Mouse (Mus musculus): Measurements from ENCODE around the gene Adh6a. TPM values are rescaled to one million over a fixed set of nuclear protein-coding genes. Genes with fewer than 3 reads are reported as not detected.

The Adh6a gene
- polyA plus RNA-seq, 1 experiment: not detected

- TF ChIP-seq GATA1 (IDR thresholded peaks at IDR 0.05; ENCODE audit: low read length): no peak
Measured at GRCm38 (mm10) chr3:138305486-138306289, 7.4 kb upstream of the Adh6a start.

- no peak for TF ChIP-seq GATA1 (IDR thresholded peaks at IDR 0.05; ENCODE audit: low read length)
Measured at GRCm38 (mm10) chr3:138306290-138306683, 6.8 kb upstream of the Adh6a start.

DNA sequence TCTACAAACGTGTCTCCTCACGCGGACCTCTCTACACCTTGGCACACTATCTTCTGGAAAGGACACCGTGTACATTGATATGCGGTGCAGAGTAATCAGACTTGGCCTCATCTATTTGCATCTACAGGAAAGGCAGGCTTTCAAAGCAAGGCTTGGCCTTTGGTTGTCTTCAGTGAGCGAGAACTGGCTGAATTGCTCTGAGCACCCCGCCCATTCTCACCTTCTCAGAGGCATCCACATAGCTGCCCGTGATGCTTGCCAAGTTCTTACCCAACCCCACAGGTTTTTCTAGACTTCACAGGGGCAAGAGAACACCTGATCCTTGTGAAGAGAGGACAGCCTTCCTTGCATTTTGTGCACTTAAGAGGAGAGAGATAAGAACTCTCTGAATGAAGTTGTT is 3.2 kb upstream of the Adh6a start:
- TF ChIP-seq GATA1 (IDR thresholded peaks at IDR 0.05; ENCODE audit: low read length): no peak

GRCm38 (mm10) chr3:138311015-138311414 is 2.1 kb upstream of the Adh6a start:
- no peak for TF ChIP-seq GATA1 (IDR thresholded peaks at IDR 0.05; ENCODE audit: low read length)

DNA sequence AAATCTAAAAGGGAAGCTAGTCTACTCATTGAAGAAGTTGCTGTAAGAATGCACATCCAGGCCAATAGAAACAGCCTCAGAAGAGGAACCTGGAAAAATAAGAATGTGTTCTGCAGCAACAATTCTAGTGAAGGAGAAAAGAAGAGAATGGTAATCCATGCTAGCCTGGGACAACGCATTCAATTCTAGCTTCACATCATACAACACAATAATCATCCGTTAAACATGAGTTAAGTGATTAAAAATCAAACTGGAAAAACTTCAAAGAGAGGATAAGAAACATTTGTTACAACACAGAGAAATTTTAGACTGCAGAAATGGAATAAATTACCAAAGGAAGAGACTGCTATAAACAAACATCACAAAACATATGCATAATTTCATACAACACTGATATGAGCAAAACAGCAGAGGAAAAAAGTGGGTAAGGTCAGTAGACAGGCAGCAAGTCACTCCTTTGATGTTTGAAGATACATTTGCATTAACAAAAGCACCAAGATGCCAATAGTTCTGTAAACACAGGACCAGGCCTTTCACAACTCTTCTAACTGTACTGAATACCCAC is 3.9 kb downstream of the Adh6a start:
- no peak for TF ChIP-seq GATA1 (IDR thresholded peaks at IDR 0.05; ENCODE audit: low read length)

DNA sequence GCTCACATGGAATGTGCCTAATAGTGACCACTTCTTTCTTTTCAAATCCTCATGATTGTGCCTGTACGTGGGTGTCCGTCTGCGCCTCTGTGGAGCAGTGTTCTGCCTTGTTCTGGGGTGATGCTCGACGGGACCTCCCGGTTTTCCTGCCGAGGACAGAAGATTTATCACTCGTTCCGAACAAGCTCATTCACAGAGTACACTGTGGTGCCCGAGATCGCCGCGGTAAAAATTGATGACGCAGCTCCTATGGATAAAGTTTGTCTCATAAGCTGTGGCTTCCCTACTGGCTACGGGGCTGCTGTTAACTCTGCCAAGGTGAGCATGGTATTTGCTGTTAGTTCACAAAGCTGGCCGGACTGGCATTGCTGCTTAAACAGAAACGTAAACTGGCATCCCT is 11.9 kb downstream of the Adh6a start:
- TF ChIP-seq GATA1 (IDR thresholded peaks at IDR 0.05; ENCODE audit: low read length): no peak

- no peak for TF ChIP-seq GATA1 (IDR thresholded peaks at IDR 0.05; ENCODE audit: low read length)
Measured at GRCm38 (mm10) chr3:138325466-138325865, 12.4 kb downstream of the Adh6a start.

DNA sequence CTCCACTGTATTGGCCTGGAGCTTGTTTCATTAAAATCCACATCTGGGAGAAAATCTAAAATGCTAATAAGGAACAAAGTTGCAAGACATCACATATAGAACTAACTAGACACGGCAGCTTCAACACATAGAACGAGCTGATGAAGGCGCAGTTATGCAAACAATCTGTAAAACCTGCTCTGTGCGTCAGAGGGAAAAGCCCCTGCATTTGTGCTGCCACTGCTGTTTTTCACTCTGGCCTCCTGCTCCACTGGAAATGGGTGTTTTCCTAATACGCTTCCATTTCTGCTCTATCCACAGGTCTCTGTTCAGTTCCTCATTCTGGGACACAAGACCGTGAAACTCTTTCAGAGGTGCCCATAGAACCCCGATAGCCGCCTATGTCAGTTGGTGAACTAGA is 20.8 kb downstream of the Adh6a start:
- no peak for TF ChIP-seq GATA1 (IDR thresholded peaks at IDR 0.05; ENCODE audit: low read length)

DNA sequence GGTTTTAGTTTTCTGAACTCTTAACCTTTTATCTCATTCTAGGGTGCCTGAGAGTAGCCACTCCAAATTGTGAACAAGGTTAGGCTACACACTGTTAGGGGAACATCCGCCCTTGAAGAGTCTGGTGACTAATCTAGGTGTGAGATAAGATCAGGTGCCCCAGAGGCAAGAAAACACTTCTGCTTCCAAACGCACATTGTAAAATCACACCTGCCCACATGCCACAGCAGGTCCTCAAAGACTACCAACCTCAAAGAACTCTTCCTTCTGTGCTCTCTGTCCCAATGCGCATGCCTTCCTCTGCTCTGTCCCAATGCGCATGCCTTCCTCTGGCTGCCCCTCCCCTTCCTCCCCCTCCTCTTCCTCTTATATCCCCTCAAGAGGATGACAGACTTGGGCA is 21.2 kb downstream of the Adh6a start:
- no peak for TF ChIP-seq GATA1 (IDR thresholded peaks at IDR 0.05; ENCODE audit: low read length)

- no peak for TF ChIP-seq GATA1 (IDR thresholded peaks at IDR 0.05; ENCODE audit: low read length)
Measured at GRCm38 (mm10) chr3:138335566-138335965, 22.5 kb downstream of the Adh6a start.

DNA sequence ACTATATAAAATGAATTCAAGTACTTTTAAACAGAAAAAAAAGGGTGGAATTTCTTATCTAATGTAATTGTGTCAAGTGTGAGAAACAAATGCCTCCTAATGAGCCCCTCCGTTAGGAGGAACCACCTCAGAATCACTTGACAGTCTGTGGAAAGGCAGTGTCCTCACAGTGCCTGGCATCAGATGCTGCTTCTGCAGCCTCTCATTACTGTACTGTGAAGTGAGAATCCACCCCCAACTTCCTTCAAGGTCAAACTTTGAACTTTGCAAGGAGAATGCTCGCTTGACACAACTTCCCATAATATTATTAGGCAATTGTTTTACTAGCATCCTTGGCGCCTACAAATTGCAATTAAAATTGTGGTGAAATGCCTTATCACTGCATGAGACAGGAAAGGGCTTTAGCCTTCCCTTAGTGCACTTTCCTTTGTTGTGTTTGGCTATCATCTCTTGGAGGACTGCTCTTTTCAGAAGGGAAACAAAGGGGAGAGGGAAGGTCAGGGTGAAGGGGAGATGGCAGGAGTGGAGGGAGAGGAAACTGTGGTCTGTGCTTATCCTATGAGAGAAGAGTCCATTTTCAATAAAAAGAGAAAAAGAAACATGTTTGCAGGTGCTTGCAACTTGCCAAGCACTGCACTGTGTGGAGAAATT is 23.1 kb downstream of the Adh6a start:
- no peak for TF ChIP-seq GATA1 (IDR thresholded peaks at IDR 0.05; ENCODE audit: low read length)

GRCm38 (mm10) chr3:138341471-138341870 is 28.4 kb downstream of the Adh6a start, which contains the start of gene Adh6b:
Adh6b (plus strand) TSS chr3:138341775.
- TF ChIP-seq GATA1 (IDR thresholded peaks at IDR 0.05; ENCODE audit: low read length): no peak

GRCm38 (mm10) chr3:138347041-138347440 is 34.0 kb downstream of the Adh6a start:
- TF ChIP-seq GATA1 (IDR thresholded peaks at IDR 0.05; ENCODE audit: low read length): no peak

- TF ChIP-seq GATA1 (IDR thresholded peaks at IDR 0.05; ENCODE audit: low read length): no peak
Measured at GRCm38 (mm10) chr3:138352012-138352809, 39.1 kb downstream of the Adh6a start.

GRCm38 (mm10) chr3:138358856-138359255 is 45.8 kb downstream of the Adh6a start:
- TF ChIP-seq GATA1 (IDR thresholded peaks at IDR 0.05; ENCODE audit: low read length): no peak

GRCm38 (mm10) chr3:138360721-138361120 is 47.6 kb downstream of the Adh6a start:
- TF ChIP-seq GATA1 (IDR thresholded peaks at IDR 0.05; ENCODE audit: low read length): no peak
